Mouse (Mus musculus) hindbrain, embryonic 16.5 days (tissue): ENCODE results near the gene Ankrd42. TPM values are rescaled to one million over a fixed set of nuclear protein-coding genes. Genes with fewer than 3 reads are reported as not detected.

ENCODE experiments used
- ATAC-seq: fragments of 200-750 bp; cut with Nextera tagmentation; 2 replicates; pipeline ENCODE4 v1.8.0; 2017; ENCODE audit warnings: moderate TSS enrichment, moderate library complexity
- H3K27ac ChIP-seq: fragments of 300-500 bp; sonication (generic); 2 replicates; pipeline ENCODE4 v1.5.1; 2014; ENCODE audit warnings: low read depth, mild to moderate bottlenecking, control low read depth, low read length, moderate library complexity
- H3K27me3 ChIP-seq: fragments of 300-500 bp; sonication (generic); replicated peaks from 2 replicates; pipeline ENCODE4 v1.6.1; 2014; ENCODE audit warnings: low read length; ENCODE audit not compliant: control insufficient read depth, insufficient read depth
- H3K36me3 ChIP-seq: fragments of 300-500 bp; sonication (generic); 2 replicates; pipeline ENCODE4 v1.6.1; 2014; ENCODE audit warnings: mild to moderate bottlenecking, low read length, moderate library complexity, mixed read lengths; ENCODE audit not compliant: control insufficient read depth, insufficient read depth
- H3K4me1 ChIP-seq: fragments of 300-500 bp; sonication (generic); 2 replicates; pipeline ENCODE4 v1.6.1; 2014; ENCODE audit warnings: low read depth, low read length; ENCODE audit not compliant: control insufficient read depth, insufficient read depth
- H3K4me2 ChIP-seq: fragments of 300-500 bp; sonication (generic); 2 replicates; pipeline ENCODE4 v1.6.1; 2014; ENCODE audit warnings: mild to moderate bottlenecking, low read length, control low read depth, moderate library complexity
- H3K4me3 ChIP-seq: fragments of 300-500 bp; sonication (generic); 2 replicates; pipeline ENCODE4 v1.5.1; 2014; ENCODE audit warnings: mild to moderate bottlenecking, low read length, control low read depth, moderate library complexity
- H3K9ac ChIP-seq: fragments of 300-500 bp; sonication (generic); 2 replicates; pipeline ENCODE4 v1.6.1; 2014; ENCODE audit warnings: low read depth, mild to moderate bottlenecking, control low read depth, low read length, moderate library complexity
- H3K9me3 ChIP-seq: fragments of 300-500 bp; sonication (generic); 2 replicates; pipeline ENCODE4 v1.6.1; 2014; ENCODE audit warnings: mild to moderate bottlenecking, low read length, moderate library complexity; ENCODE audit not compliant: control insufficient read depth
- WGBS: fragments of 180-500 bp; shearing (Covaris S2); extraction: QIAGEN DNeasy Blood & Tissue Kit; methylation state at CpG from one replicate; pipeline ENCODE4 v1.1.7; 2014; 5-methylcytosine and 5-hydroxymethylcytosine counted together
- polyA plus RNA-seq: library from polyadenylated mRNA; unstranded; fragments of >200 nt; fragmentation: Nextera tagmentation; extraction: Ambion mirVana; gene quantifications from 2 replicates; pipeline ENCODE4 v1.2.1, GENCODE M21; 2015

Gene Ankrd42
- 21.9 and 23.4 TPM in 2 replicates for polyA plus RNA-seq

- no peaks in the 10 kb centered on the region for H3K27me3 ChIP-seq
- peak within 1 kb of the TSS; percentile 99 for H3K4me2 ChIP-seq
- peak within 1 kb of the TSS; percentile 92 for H3K4me3 ChIP-seq
- peak within 1 kb of the TSS; percentile 89 for H3K9ac ChIP-seq
- H3K4me1 ChIP-seq: peaks cover 18% of the 10 kb centered on the region
- no peaks in the 10 kb centered on the region for H3K9me3 ChIP-seq
- ATAC-seq: peak; percentile 99
- WGBS: under 1% methylated on average over 44 of the region's 44 CpGs
- H3K36me3 ChIP-seq: no peaks in the 10 kb centered on the region; the same call in 1 of the 2 replicates
- peak within 1 kb of the TSS; percentile 85 for H3K27ac ChIP-seq
Measured at GRCm38 (mm10) chr7:92637021-92637625, at the start of gene Ankrd42. Gene Ankrd42 (minus strand): TSS chr7:92637142.

- no peak overlapping the region for H3K4me2 ChIP-seq
- no peaks in the 10 kb centered on the region for H3K9me3 ChIP-seq
- H3K27ac ChIP-seq: no peak overlapping the region
- ATAC-seq: no peak
- no peaks in the 10 kb centered on the region for H3K36me3 ChIP-seq
- no peak overlapping the region for H3K4me3 ChIP-seq
- no peak overlapping the region for H3K9ac ChIP-seq
- WGBS: 85% methylated on average over 4 of the region's 4 CpGs
- H3K4me1 ChIP-seq: no peaks in the 10 kb centered on the region
- H3K27me3 ChIP-seq: no peaks in the 10 kb centered on the region
Measured at GRCm38 (mm10) chr7:92677346-92677745, 40.4 kb upstream of the Ankrd42 start.

GRCm38 (mm10) chr7:92675131-92675530 is 38.2 kb upstream of the Ankrd42 start:
- Histone ChIP-seq H3K4me2 (no peak overlapping the region), H3K9me3 (no peaks in the 10 kb centered on the region), H3K27ac (no peak overlapping the region), H3K4me1 (no peaks in the 10 kb centered on the region; the same call in 1 of the 2 replicates), H3K4me3 (no peak overlapping the region), H3K9ac (no peak overlapping the region), H3K36me3 (no peaks in the 10 kb centered on the region), H3K27me3 (no peaks in the 10 kb centered on the region)
- WGBS: 94% methylated on average over 3 of the region's 3 CpGs
- ATAC-seq: no peak

- peaks cover 16% of the 10 kb centered on the region for H3K4me1 ChIP-seq
- no peaks in the 10 kb centered on the region for H3K36me3 ChIP-seq
- no peaks in the 10 kb centered on the region for H3K27me3 ChIP-seq
- no peaks in the 10 kb centered on the region for H3K9me3 ChIP-seq
- peak within 1 kb of the TSS; percentile 99 for H3K27ac ChIP-seq
- peak within 1 kb of the TSS; percentile 89 for H3K4me2 ChIP-seq
- H3K4me3 ChIP-seq: peak within 1 kb of the TSS; percentile 95
- peak; percentile 99 for ATAC-seq
- H3K9ac ChIP-seq: peak within 1 kb of the TSS; percentile 100
- WGBS: under 1% methylated on average over 85 of the region's 88 CpGs
Measured at GRCm38 (mm10) chr7:92669507-92670471, 32.8 kb upstream of the Ankrd42 start, which contains the start of gene Pcf11. Gene Pcf11 (minus strand): TSS chr7:92669934.

GRCm38 (mm10) chr7:92668791-92669506 is 32.0 kb upstream of the Ankrd42 start:
- H3K27ac ChIP-seq: peak overlapping the region; percentile 99
- peak overlapping the region; percentile 89 for H3K4me2 ChIP-seq
- H3K4me3 ChIP-seq: peak overlapping the region; percentile 95
- no peak; the same call in 1 of the 2 replicates for ATAC-seq
- peaks cover 16% of the 10 kb centered on the region for H3K4me1 ChIP-seq
- no peaks in the 10 kb centered on the region for H3K9me3 ChIP-seq
- H3K9ac ChIP-seq: peak overlapping the region; percentile 100
- H3K27me3 ChIP-seq: no peaks in the 10 kb centered on the region
- no peaks in the 10 kb centered on the region for H3K36me3 ChIP-seq
- WGBS: under 1% methylated on average over 29 of the region's 29 CpGs

- Histone ChIP-seq H3K4me3 (no peak overlapping the region), H3K27me3 (no peaks in the 10 kb centered on the region), H3K27ac (no peak overlapping the region), H3K4me2 (peak overlapping the region; percentile 89), H3K36me3 (peaks cover 2% of the 10 kb centered on the region), H3K9ac (no peak overlapping the region), H3K9me3 (no peaks in the 10 kb centered on the region), H3K4me1 (peaks cover 16% of the 10 kb centered on the region)
- WGBS: 83% methylated on average over 7 of the region's 7 CpGs
- ATAC-seq: no peak
Measured at GRCm38 (mm10) chr7:92666274-92666820, 29.4 kb upstream of the Ankrd42 start.

DNA sequence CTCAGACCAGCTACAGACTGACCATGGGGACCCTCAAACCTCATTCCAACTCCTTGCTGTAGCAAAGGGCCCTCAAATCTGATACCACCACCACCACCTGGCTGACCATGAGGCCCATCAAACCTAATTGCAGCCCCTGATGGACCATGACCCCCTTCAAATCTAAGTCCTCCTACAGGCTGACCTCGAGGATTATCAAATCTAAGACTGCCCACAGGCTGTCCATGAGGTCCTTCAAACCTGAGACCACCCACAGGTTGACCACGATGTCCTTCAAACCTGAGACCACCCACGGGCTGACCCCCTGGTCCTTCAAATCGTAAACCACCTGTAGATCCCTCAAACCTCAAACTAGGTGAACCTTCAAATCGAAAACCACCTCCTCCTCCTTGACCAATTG is 21.1 kb upstream of the Ankrd42 start:
- Histone ChIP-seq H3K27me3 (no peaks in the 10 kb centered on the region), H3K9me3 (no peaks in the 10 kb centered on the region), H3K4me3 (no peak overlapping the region), H3K36me3 (peaks cover 31% of the 10 kb centered on the region), H3K4me1 (no peaks in the 10 kb centered on the region), H3K9ac (no peak overlapping the region), H3K27ac (no peak overlapping the region), H3K4me2 (no peak overlapping the region)
- ATAC-seq: peak; percentile 24; the same call in 1 of the 2 replicates
- WGBS: 97% methylated on average over 5 of the region's 5 CpGs

GRCm38 (mm10) chr7:92656386-92656785 is 19.4 kb upstream of the Ankrd42 start:
- Histone ChIP-seq H3K9ac (no peak overlapping the region), H3K27ac (no peak overlapping the region), H3K27me3 (no peaks in the 10 kb centered on the region), H3K4me1 (no peaks in the 10 kb centered on the region), H3K4me2 (no peak overlapping the region), H3K36me3 (peaks cover 31% of the 10 kb centered on the region), H3K9me3 (no peaks in the 10 kb centered on the region), H3K4me3 (no peak overlapping the region)
- no peak for ATAC-seq
- 78% methylated on average over 2 of the region's 2 CpGs for WGBS
